In the genomic region with DNA sequence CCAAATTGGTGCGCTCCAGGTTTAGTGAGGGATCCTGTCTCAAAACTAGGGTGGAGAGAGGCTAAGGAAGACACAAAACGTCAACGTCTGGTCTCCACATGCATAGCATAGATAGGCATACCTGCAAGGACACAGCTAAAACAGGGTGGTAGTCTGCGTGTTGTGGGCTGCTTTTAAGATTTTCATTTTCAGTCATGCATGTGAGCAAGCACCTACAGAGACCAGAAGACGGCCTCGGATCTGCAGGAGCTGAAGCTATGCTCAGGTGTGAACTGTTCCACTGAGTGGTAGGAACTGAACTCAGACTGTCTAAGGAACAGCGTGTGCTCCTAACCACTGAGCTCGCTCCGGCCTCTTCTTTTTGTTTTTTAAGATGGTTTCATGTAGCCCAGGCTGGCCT, we compare ENCODE assay signal across 1 mouse cellular context.
TF ChIP-seq lines count a peak whose summit lies in the region.

No protein-coding gene starts in this region.

TF ChIP-seq in CH12.LX, 34 proteins besides CTCF, POLR2A, EP300 and RAD21:
- TF ChIP-seq PAX5 (IDR thresholded peaks at IDR 0.05; ENCODE audit: low read length) (no peak), IRF4 (IDR thresholded peaks at IDR 0.05; ENCODE audit: low read depth, low read length) (0 out of 2 replicates have a peak, but pooled peaks have one; percentile 10)
TF ChIP-seq in CH12.LX: peak in this region for 1.
